Mouse (Mus musculus) neutrophil, adult 65 days (primary cell): ENCODE results near the gene Med13. TPM values are rescaled to one million over a fixed set of nuclear protein-coding genes. Genes with fewer than 3 reads are reported as not detected.

Source experiments
- total RNA-seq: library from RNA; stranded (reverse); gene quantifications from 2 replicates; pipeline ENCODE4 v1.2.4, GENCODE M21; 2023

Gene Med13
- total RNA-seq, result 76.7 and 85.7 TPM in 2 replicates

DNA sequence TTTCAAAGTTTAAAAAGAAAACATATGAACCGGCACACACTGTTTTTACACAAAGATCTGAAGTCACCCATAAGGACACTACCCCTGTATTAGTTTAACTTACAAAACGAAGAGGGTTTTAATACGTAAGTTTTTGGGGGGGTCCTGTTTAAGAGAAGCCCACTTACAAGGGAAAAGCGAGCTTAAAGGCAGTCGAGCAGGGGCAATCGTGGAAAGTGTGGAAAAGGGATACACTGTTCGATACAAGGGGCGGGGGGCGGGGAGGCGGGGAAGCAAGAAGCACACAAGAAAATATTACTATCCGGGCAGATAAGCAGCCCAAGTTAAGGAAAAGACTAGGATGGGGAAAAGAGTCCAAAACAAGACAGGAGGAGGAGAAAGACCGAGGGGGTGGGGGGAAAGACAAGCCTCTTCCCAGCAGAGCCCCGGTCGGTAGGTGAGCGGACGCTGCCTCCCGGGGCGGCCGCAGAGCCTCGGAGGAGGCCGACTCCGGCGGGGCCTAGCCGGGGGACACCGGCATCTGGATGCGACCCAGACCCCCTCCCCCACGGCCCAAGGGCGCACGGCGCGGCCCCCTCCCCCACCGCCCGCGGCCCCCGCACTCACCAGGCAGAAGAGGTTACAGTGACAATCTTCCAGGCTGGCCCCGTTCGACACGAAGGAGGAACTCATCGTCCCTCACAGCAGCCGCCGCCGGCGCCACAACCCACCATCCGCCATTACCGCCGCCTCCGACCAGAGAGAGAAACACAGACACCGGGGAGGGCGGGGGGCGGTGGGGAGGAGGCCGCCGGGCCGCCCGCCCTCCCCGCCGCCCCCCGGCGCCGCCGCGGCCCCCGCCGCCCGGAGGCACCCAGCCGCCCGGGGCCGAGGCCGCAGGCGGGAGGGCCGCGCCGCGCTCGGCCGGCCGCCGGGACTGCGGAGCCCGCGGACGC, at the start of gene Med13:
Med13 (minus strand) TSS at position 749 of the 935 bp plus-strand sequence.

DNA sequence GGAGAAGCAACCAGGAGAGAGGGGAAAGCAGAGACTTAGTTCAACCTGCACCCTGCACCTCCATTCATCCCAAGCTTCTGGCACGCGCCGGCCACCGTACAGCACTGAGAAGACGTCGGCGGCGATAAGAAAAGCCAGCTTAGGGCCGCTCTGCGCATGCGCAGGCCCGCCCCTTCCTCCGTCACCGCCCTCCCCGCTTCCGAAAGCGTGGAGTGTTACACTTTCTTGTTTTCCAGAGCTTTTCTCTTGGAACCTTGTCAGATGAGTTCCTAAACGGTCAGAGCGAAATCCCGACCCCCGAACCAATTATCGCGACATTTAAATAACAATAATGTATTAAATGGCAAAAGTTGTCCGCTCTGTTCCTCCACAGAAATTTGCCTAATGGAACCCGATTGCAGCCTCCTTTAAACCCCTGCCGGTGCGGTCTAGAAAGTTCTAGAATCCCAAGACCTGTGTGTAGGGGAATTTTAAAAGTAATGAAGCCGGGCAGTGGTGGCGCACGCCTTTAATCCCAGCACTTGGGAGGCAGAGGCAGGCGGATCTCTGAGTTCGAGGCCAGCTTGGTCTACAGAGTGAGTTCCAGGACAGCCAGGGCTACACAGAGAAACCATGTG, 99.8 kb downstream of the Med13 start, which contains the start of gene Ints2:
Ints2 (minus strand) TSS at position 116 of the 617 bp plus-strand sequence.

Other genes with a start within 250 kb of the Med13 start
- 6.1 and 19.3 TPM in 2 replicates for gene Brip1, start 156.4 kb downstream of the Med13 start, total RNA-seq
- 8.4 and 11.9 TPM in 2 replicates for gene Ints2, start 100.0 kb downstream of the Med13 start, total RNA-seq
- gene Rnft1, start 127.1 kb upstream of the Med13 start, total RNA-seq, result 18.9 and 29.5 TPM in 2 replicates
- gene Rps6kb1, start 187.2 kb upstream of the Med13 start, total RNA-seq, result 26.0 and 50.1 TPM in 2 replicates
- 1.6 and 4.4 TPM in 2 replicates for gene Tubd1, start 187.4 kb upstream of the Med13 start, total RNA-seq